Mouse (Mus musculus) megakaryocyte, embryonic 14.5 days (primary cell): ENCODE measurements around the gene Rab36. TPM values are rescaled to one million over a fixed set of nuclear protein-coding genes. Genes with fewer than 3 reads are reported as not detected.

Experiments used
- H3K27me3 ChIP-seq: replicated peaks from 2 replicates; pipeline ENCODE3; 2012; ENCODE audit warnings: inconsistent platforms
- H3K36me3 ChIP-seq: replicated peaks from 2 replicates; pipeline ENCODE3; 2012; ENCODE audit warnings: low read length, inconsistent platforms, mixed read lengths
- H3K4me1 ChIP-seq: 2 replicates; pipeline ENCODE4 v1.6.1; 2012; ENCODE audit warnings: inconsistent platforms
- H3K4me3 ChIP-seq: replicated peaks from 2 replicates; pipeline ENCODE3; 2012; ENCODE audit warnings: moderate library complexity, mild to moderate bottlenecking, inconsistent platforms
- H3K9me3 ChIP-seq: 2 replicates; pipeline ENCODE4 v1.6.1; 2012; ENCODE audit warnings: inconsistent platforms
- FLI1 ChIP-seq: IDR thresholded peaks from 2 replicates; pipeline ENCODE4 v1.6.1; 2012; ENCODE audit warnings: low read length, inconsistent platforms, mixed read lengths
- GATA1 ChIP-seq: IDR thresholded peaks from 3 replicates; pipeline ENCODE4 v1.6.1; 2012; ENCODE audit warnings: mixed read lengths, low read length, inconsistent platforms, borderline replicate concordance
- polyA plus RNA-seq: library from polyadenylated mRNA; stranded (reverse); fragments of >175 nt; gene quantifications from 2 replicates; pipeline ENCODE4 v1.2.3, GENCODE M21; 2012; ENCODE audit warnings: low replicate concordance; ENCODE audit not compliant: insufficient read depth

The Rab36 gene
- polyA plus RNA-seq, 1 experiment, result 0.85 TPM

- H3K27me3 ChIP-seq, result peaks cover 42% of the 10 kb centered on the region
- peak overlapping the region; percentile 33 for H3K4me3 ChIP-seq
- no peak for TF ChIP-seq GATA1
- TF ChIP-seq FLI1, result no peak
- H3K36me3 ChIP-seq, result peaks cover 53% of the 10 kb centered on the region
- peaks cover 3% of the 10 kb centered on the region; the same call in 1 of the 2 replicates for H3K9me3 ChIP-seq
- peaks cover 62% of the 10 kb centered on the region for H3K4me1 ChIP-seq
Observed at GRCm38 (mm10) chr10:75044459-75044858, 7.6 kb downstream of the Rab36 start.

GRCm38 (mm10) chr10:75045831-75046230 lies 9.0 kb downstream of the Rab36 start:
- peaks cover 62% of the 10 kb centered on the region for H3K36me3 ChIP-seq
- TF ChIP-seq GATA1 (no peak), FLI1 (no peak)
- H3K27me3 ChIP-seq, result peaks cover 51% of the 10 kb centered on the region
- no peak overlapping the region for H3K4me3 ChIP-seq
- H3K4me1 ChIP-seq, result peaks cover 65% of the 10 kb centered on the region
- H3K9me3 ChIP-seq, result peaks cover 3% of the 10 kb centered on the region; the same call in 1 of the 2 replicates

DNA sequence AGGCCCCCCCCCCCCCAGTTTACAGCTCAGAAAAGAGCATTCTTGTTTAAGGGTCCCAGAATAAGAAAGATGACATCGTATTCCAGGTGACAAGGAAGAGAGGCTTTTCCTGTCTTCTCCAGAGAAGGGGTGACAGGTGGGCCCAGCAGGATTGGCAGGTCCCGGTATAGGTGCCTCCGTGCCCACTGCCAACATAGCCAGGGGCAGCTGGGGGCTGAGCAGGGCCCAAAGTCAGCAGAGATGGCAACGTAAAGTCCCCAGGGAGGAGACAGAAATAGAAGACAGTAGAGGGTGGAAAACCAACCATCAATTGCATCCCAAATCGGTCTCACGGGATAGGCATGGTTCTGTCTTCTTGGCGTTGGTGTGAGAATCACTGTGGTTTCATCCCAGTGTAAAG lies 11.9 kb downstream of the Rab36 start:
- Histone ChIP-seq H3K4me1 (peaks cover 69% of the 10 kb centered on the region), H3K4me3 (no peak overlapping the region), H3K27me3 (peaks cover 76% of the 10 kb centered on the region), H3K9me3 (peaks cover 3% of the 10 kb centered on the region; the same call in 1 of the 2 replicates), H3K36me3 (peaks cover 59% of the 10 kb centered on the region)
- no peak for TF ChIP-seq GATA1
- TF ChIP-seq FLI1, result no peak

DNA sequence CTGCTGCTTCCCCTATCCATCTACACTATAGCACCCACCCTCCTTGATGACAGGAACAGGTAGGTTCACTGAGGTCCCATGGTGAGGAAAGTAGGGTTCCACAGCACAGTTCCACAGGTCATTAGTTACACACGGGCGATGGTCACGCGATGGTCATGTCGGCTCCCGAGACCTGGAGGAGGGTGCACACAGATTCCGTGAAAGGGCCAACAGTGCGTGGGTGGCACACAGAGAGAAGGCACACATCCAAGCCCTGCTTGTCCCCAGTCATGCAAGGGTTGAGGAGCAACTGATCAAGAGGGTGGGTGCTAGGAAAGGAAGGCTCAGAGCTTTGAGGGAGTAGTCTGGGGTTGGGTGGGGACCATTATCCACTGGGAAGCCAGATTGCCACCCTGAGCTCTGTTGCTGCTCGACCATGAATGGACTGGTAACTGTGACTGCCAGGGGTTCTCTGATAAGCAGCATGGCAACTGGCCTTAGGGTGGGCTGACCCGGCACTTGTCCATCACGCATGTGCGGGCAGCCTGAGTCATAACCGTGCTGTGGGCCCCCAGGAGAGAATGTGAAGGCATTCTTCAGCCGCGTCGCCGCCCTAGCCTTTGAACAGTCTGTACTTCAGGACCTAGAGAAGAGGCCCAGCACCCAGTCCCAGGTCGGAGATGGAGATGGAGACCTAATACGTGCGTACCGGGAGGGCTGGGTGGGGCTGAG lies 14.7 kb downstream of the Rab36 start:
- TF ChIP-seq FLI1, result no peak
- no peak for TF ChIP-seq GATA1
- no peak overlapping the region for H3K4me3 ChIP-seq
- peaks cover 43% of the 10 kb centered on the region for H3K36me3 ChIP-seq
- H3K27me3 ChIP-seq, result peaks cover 61% of the 10 kb centered on the region
- H3K4me1 ChIP-seq, result peaks cover 69% of the 10 kb centered on the region
- peaks cover 3% of the 10 kb centered on the region; the same call in 1 of the 2 replicates for H3K9me3 ChIP-seq

- Histone ChIP-seq H3K9me3 (no peaks in the 10 kb centered on the region), H3K27me3 (peaks cover 49% of the 10 kb centered on the region), H3K4me3 (no peak overlapping the region), H3K4me1 (peaks cover 78% of the 10 kb centered on the region), H3K36me3 (peaks cover 31% of the 10 kb centered on the region)
- TF ChIP-seq GATA1 (no peak), FLI1 (no peak)
Observed at GRCm38 (mm10) chr10:75052902-75053301, 16.0 kb downstream of the Rab36 start.

- Histone ChIP-seq H3K4me1 (peaks cover 85% of the 10 kb centered on the region), H3K4me3 (no peak overlapping the region), H3K27me3 (peaks cover 44% of the 10 kb centered on the region), H3K9me3 (no peaks in the 10 kb centered on the region), H3K36me3 (peaks cover 25% of the 10 kb centered on the region)
- no peak for TF ChIP-seq FLI1
- no peak for TF ChIP-seq GATA1
Observed at GRCm38 (mm10) chr10:75053655-75054054, 16.8 kb downstream of the Rab36 start.

DNA sequence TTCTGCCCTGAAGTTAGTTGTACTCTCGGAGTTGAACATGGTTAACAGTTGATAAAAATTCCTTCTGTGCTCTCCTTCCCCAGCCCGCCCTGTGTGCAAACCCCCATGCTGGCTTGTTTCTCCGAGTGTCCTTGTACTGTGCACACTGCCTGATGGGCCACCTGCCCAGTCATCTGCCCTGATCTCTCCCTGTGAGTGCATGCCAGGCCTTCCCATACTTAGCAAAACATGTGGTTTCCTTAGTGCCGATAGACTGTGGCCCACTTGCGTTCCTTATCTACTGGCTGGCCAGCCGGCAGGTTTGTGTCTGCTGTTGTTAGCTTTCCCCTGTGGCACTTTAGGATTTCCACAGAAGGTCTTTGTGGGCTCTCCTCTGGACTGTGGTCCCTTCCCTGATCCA lies 17.3 kb downstream of the Rab36 start:
- Histone ChIP-seq H3K4me3 (peak overlapping the region; percentile 76), H3K4me1 (peaks cover 85% of the 10 kb centered on the region), H3K9me3 (no peaks in the 10 kb centered on the region)

DNA sequence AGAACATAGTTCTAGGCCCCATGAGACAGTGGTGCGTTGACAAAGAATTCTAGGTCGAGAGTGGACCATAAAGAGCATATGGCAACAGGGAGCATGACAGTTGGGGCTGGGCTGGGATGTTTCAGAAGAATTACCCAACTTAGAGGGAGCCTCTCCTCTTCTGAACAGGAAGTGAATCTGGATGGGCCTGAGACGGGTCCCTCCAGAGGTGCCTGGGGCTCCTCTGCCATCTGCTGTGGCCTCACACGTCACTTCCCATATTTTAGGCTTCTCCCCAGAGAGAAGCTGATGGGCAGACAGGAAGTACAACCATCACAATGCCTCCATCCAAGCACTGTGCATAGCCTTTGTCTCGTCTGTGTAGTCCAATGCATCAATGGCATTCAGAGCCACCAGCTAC lies 18.8 kb downstream of the Rab36 start:
- peaks cover 86% of the 10 kb centered on the region for H3K4me1 ChIP-seq
- peak overlapping the region; percentile 60 for H3K4me3 ChIP-seq
- no peaks in the 10 kb centered on the region for H3K9me3 ChIP-seq
- H3K36me3 ChIP-seq, result peaks cover 9% of the 10 kb centered on the region
- TF ChIP-seq FLI1 (no peak), GATA1 (no peak)
- H3K27me3 ChIP-seq, result peaks cover 27% of the 10 kb centered on the region

More for the DNA sequence above, 17.3 kb downstream of the Rab36 start:
- Histone ChIP-seq H3K27me3 (peaks cover 39% of the 10 kb centered on the region), H3K36me3 (peaks cover 21% of the 10 kb centered on the region)
- TF ChIP-seq GATA1 (no peak), FLI1 (no peak)

GRCm38 (mm10) chr10:75056255-75056654 lies 19.4 kb downstream of the Rab36 start:
- no peak for TF ChIP-seq FLI1
- no peak for TF ChIP-seq GATA1
- no peaks in the 10 kb centered on the region for H3K9me3 ChIP-seq

DNA sequence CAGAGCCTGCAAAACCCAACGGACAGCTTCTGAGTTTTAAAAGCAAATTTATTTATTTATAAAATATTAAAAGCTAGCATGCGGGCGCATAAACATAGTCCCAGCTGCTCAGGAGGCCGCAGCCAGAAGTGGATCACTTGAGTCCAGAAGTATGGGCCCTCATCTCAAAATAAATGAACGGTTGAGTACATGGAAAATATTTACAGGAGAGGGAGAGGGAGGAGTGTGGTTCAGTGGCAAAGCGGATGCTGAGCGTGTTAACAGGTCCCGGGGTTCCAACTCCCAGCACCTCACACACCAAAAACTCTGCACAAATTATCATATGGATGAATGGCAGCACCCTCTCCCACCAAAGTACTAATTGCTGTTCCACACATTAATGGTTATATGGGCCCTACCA lies 21.5 kb downstream of the Rab36 start:
- Histone ChIP-seq H3K4me3 (no peak overlapping the region), H3K27me3 (peaks cover 4% of the 10 kb centered on the region), H3K36me3 (peaks cover 11% of the 10 kb centered on the region), H3K9me3 (no peaks in the 10 kb centered on the region), H3K4me1 (peaks cover 90% of the 10 kb centered on the region)
- no peak for TF ChIP-seq FLI1
- TF ChIP-seq GATA1, result no peak

More at GRCm38 (mm10) chr10:75056255-75056654, 19.4 kb downstream of the Rab36 start:
- Histone ChIP-seq H3K27me3 (peaks cover 21% of the 10 kb centered on the region), H3K4me1 (peaks cover 82% of the 10 kb centered on the region), H3K4me3 (no peak overlapping the region), H3K36me3 (peaks cover 5% of the 10 kb centered on the region)
